Mouse (Mus musculus) left cerebral cortex, postnatal 10 days (tissue): Measurements from ENCODE around the gene Tgfa. TPM values are rescaled to one million over a fixed set of nuclear protein-coding genes. Genes with fewer than 3 reads are reported as not detected.

Experiments
- DNase-seq, 2 experiments: peaks; one replicate each; pipeline ENCODE4 v3.0.0; 2021 to 2022; ENCODE audit warnings: low spot score in 2 of 2, mixed read lengths in 1 of 2; ENCODE audit errors: extremely low spot score in 1 of 2
- intact Hi-C: fragments of 180-260 bp; cut with DNase I; formaldehyde crosslinking; loops from one replicate; pipeline ENCODE4 v1.15.1; 2025
- total RNA-seq, 2 experiments: library from RNA; stranded (reverse); gene quantifications; 2 replicates each; pipeline ENCODE4 v1.2.3; 2021

Gene Tgfa
- total RNA-seq, 2 experiments from 2014 or later, result 18.4 to 26.0 TPM

- DNase-seq, result no peak
- intact Hi-C loops, result no loop called here
Measured at GRCm38 (mm10) chr6:86182016-86182415, 13.0 kb upstream of the Tgfa start.

- no peak for DNase-seq
- intact Hi-C loops, result no loop called here
Measured at GRCm38 (mm10) chr6:86182626-86183025, 12.4 kb upstream of the Tgfa start.

GRCm38 (mm10) chr6:86186106-86186955 lies 8.7 kb upstream of the Tgfa start:
- intact Hi-C loops, result no loop called here
- DNase-seq, result peak; percentile 35 to 53

- no peak for DNase-seq
- intact Hi-C loops, result no loop called here
Measured at GRCm38 (mm10) chr6:86188741-86189480, 6.1 kb upstream of the Tgfa start.

GRCm38 (mm10) chr6:86190622-86191021 lies 4.4 kb upstream of the Tgfa start:
- intact Hi-C loops, result loop anchor here (5.0 kb wide), 1 partner anchor 48 kb away; no protein-coding TSS in a partner anchor
- no peak for DNase-seq

- DNase-seq, result peak in 1 of 2 experiments; percentile 40
- intact Hi-C loops, result loop anchor here (5.0 kb wide), 1 partner anchor 51 kb away; no protein-coding TSS in a partner anchor
Measured at GRCm38 (mm10) chr6:86192978-86193377, 2.0 kb upstream of the Tgfa start.

GRCm38 (mm10) chr6:86193879-86194278 lies 1.1 kb upstream of the Tgfa start:
- peak in 1 of 2 experiments; percentile 83 for DNase-seq
- intact Hi-C loops, result loop anchor here (2.0 to 5.0 kb wide), 2 partner anchors 52 to 171 kb away; partner anchors contain the start of gene Fam136a

- peak in 1 of 2 experiments; percentile 46 for DNase-seq
Measured at GRCm38 (mm10) chr6:86196034-86196433, 1.0 kb downstream of the Tgfa start.

GRCm38 (mm10) chr6:86197150-86197862 lies 2.3 kb downstream of the Tgfa start:
- intact Hi-C loops, result loop anchor here (5.0 kb wide), 2 partner anchors 55 to 145 kb away; no protein-coding TSS in a partner anchor

More at GRCm38 (mm10) chr6:86196034-86196433, 1.0 kb downstream of the Tgfa start:
- intact Hi-C loops, result loop anchor here (5.0 kb wide), 2 partner anchors 56 to 146 kb away; no protein-coding TSS in a partner anchor

GRCm38 (mm10) chr6:86200934-86201333 lies 5.9 kb downstream of the Tgfa start:
- intact Hi-C loops, result no loop called here
- no peak for DNase-seq

More at GRCm38 (mm10) chr6:86197150-86197862, 2.3 kb downstream of the Tgfa start:
- no peak for DNase-seq

GRCm38 (mm10) chr6:86203101-86203500 lies 8.1 kb downstream of the Tgfa start:
- intact Hi-C loops, result no loop called here
- no peak for DNase-seq

GRCm38 (mm10) chr6:86206014-86206413 lies 11.0 kb downstream of the Tgfa start:
- intact Hi-C loops, result no loop called here
- DNase-seq, result no peak

GRCm38 (mm10) chr6:86206985-86207384 lies 12.0 kb downstream of the Tgfa start:
- no peak for DNase-seq
- intact Hi-C loops, result no loop called here

- peak in 1 of 2 experiments; percentile 25 for DNase-seq
Measured at GRCm38 (mm10) chr6:86209133-86210016, 14.4 kb downstream of the Tgfa start.

GRCm38 (mm10) chr6:86210017-86210408 lies 15.0 kb downstream of the Tgfa start:
- no peak for DNase-seq
- intact Hi-C loops, result no loop called here

More at GRCm38 (mm10) chr6:86209133-86210016, 14.4 kb downstream of the Tgfa start:
- intact Hi-C loops, result no loop called here

- DNase-seq, result no peak
- intact Hi-C loops, result no loop called here
Measured at GRCm38 (mm10) chr6:86210619-86211018, 15.6 kb downstream of the Tgfa start.

GRCm38 (mm10) chr6:86211081-86211763 lies 16.2 kb downstream of the Tgfa start:
- intact Hi-C loops, result no loop called here
- no peak for DNase-seq
